Mouse (Mus musculus) fibroblast of lung, adult 2 months (primary cell): ENCODE results near the gene Vopp1.

Experiments
- DNase-seq: peaks from one replicate; pipeline ENCODE4 v3.0.0-alpha.2; 2011; ENCODE audit warnings: low read depth

Vopp1 gene

DNA sequence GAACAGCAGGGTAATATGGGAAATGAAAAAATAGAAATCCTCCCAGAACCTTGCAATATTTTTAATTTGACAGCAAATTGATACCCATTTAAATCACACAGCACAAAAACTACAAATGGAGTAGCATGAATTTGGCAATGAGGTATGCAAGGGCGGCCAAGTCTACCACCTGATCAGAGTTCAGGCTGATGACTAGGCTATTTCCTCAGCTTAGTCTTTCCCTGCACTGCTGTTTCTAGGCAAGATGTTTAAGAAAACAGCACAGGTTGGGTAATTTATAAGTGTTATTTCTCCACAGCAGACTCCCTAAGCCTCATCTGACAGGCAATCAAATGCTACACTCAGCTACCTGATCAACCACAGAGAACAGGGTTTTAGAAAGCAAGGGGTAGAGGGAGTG, 40.7 kb downstream of the Vopp1 start:
- peak; percentile 9 for DNase-seq

DNA sequence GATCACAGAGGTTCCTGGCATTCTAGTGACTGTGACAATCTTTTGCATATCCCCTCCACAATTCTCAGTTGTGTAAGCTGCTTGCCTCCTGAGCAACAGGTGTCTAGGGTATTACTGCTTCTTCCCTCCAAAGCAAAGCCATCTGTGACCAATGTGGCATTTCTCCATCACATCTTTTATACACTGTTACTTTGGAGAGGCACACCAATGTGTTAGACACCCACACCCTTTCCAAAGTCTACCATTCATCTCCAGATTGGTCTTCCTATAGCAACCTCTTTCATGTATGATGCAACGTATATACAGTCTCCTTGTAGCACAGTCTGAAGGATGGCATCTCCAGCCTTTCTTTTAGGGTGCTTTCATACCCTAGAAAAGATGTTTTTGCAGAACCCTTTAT, 42.3 kb downstream of the Vopp1 start:
- DNase-seq = no peak

GRCm38 (mm10) chr6:57780359-57780758, 44.6 kb downstream of the Vopp1 start:
- no peak for DNase-seq

GRCm38 (mm10) chr6:57773792-57774191, 51.2 kb downstream of the Vopp1 start:
- no peak for DNase-seq

DNA sequence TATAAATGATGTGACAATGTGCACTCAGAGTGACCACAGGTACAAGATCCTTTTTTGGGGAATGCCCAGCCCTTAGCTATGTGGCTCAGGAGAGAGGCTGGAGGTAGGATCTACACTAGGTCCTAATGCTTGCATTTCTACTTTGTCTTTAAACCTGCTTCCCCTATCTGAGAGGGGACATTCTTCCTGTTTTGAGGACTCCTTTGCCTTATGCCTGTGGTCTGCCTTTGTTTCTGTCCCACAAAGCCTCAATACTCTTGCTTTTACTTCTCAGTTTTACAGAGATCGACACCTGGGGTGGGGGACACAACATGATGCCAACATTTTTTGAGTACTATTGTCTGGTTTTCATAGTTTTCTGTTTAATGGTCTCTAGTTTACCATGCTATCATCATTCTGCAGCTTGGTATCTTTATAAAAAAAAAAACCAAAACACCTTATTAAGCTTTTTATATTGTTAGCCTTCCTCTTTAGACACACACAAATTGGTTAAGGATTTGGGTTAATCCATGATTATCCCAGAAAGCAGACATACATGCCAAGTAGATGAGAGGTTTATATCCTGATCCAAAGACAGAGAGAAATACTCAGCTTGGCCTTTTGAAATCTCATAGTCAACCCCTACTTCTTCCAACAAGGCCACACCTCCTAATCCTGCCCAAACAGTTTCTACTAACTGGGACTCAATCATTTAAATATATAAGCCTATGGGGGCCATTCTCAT, 54.3 kb downstream of the Vopp1 start:
- no peak for DNase-seq

DNA sequence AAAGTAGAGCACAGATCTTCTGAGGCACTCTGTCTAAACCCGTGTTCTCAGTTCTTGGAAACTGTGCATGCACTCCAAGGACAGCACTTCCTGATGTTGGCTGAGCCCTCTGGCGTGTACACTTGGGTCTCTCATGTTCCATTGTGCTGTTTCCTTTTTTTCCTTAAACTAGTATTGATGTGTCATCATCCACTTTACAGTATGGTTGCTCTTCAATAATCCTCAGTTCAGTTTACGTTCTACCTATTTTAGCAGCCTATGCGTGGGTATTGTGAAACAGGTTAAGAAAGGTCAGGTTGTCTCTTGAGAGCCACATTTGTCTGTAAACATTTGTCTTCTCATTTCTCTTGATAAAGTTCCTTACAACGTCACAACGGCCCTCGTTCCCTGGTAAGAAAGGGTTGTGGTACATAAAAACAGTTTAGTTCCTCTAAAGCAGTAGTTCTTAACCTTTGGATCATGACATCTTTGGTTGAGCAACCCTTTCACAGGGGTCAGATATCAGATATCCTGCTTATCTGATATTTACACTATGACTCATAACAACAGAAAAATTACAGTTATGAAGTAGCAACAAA, 55.9 kb downstream of the Vopp1 start:
- no peak for DNase-seq

DNA sequence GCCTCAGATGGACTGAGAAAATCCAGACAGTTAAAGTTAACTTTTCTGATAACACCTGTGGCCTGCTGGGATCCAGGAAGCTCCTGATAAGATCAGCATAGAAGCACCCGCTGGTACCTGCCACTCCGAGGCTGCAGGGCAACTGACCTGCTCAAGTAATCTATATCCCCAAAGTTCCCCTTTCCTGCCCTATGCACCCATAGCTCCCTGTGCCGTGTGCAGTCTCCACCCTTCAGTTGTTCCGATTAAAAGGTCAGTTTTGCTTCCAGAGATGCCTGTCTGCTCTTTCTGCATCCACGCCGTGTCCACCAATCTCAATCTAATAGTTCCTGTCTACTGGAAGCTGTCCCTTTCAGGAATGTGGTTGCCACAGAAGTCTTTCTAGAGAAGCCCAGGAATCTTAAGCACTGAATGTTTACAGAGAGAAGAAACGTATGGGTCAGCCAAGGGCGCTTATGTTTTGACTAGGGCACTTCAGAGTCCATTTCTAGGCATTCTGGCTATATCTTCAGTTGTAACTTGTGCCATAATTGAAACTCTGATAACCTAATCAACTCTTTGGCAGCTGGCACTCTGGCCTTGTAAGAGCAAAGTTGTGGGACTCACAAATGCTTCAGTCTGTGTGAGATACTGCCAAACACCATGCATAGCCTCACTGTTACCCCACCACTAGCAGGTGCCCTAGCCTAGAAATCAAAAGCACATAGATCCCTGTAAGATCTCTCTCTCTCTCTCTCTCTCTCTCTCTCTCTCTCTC, 57.7 kb downstream of the Vopp1 start:
- no peak for DNase-seq

- no peak for DNase-seq
These were observed 58.7 kb downstream of the Vopp1 start for GRCm38 (mm10) chr6:57766287-57766686.

GRCm38 (mm10) chr6:57765095-57765878, 59.7 kb downstream of the Vopp1 start:
- no peak for DNase-seq

GRCm38 (mm10) chr6:57763054-57763453, 61.9 kb downstream of the Vopp1 start:
- DNase-seq = no peak

GRCm38 (mm10) chr6:57753962-57754759, 70.8 kb downstream of the Vopp1 start:
- DNase-seq = no peak

- DNase-seq = no peak
These were observed 79.2 kb downstream of the Vopp1 start for GRCm38 (mm10) chr6:57745748-57746129.

DNA sequence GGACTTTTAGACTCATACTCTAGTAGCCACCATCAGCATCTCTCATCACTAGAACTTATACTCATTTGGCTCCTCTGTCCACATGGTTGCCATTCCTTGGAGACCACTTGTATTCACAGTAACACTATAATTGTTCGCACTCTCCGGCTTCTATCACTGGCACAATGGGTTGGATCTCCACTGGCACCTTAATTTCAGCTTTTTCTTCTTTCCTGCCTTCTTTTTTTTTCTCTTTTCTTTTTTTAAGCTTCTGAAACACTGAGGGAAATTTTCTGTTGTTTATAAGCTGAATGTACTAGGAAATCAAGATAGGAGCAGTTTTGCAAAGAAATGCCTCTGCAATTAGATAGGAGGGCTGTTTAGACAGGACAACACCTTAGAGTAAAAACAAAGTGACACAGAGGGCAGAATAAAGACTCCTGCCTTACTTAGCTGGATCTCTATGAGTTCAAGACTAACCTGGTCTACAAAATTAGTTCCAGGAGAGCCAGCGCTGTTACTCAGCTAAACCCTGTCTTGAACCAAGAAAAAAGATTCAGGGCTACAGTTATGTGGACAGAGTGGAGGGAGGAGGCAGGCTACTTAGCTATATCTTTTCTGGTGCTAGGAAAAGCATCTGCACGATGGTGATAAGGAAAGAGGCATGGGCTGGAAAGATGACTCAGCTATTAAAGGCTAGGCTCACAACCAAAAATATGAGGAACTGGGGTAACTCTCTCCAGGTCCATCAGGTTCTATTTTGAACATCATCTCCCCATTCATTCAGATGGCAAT, 79.8 kb downstream of the Vopp1 start:
- DNase-seq = no peak

DNA sequence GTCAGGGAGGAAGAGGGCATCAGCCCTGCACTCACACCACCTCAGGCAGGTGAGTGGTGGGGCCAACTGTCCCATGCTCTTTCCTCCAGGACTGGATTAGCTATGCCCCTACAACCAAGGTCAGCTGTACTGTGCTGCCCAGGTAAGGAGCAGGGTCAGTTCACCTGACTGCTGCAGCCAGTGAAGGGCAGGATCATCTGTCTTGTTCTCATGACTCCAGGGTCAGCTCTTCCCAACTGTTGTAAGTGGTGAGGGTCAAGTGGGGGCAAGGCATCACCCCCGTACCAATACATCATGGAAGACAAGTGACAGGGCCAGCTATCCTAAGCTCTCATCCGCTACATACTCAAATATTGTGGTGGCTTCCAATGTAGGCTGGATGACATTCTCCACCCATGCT, 80.8 kb downstream of the Vopp1 start:
- DNase-seq = no peak

GRCm38 (mm10) chr6:57743333-57743732, 81.6 kb downstream of the Vopp1 start:
- DNase-seq = no peak

DNA sequence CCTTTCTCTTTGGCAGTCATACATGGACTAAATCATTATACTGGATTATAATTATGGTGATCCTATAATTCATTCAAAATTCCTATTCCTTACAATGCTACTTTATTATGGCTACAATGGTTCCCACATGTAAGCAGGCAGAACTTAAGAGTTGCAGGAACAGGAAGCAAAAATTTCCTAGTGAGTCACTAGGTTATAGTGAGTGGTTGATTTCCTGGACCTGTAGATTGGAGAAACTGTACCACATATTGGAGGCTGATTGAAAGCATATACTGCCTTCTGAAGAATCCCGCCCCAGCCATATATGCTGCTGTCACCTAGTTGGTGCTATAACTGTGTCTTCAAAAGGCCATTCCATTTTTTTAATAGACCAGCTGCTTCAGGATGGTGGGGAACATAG, 82.2 kb downstream of the Vopp1 start:
- no peak for DNase-seq

DNA sequence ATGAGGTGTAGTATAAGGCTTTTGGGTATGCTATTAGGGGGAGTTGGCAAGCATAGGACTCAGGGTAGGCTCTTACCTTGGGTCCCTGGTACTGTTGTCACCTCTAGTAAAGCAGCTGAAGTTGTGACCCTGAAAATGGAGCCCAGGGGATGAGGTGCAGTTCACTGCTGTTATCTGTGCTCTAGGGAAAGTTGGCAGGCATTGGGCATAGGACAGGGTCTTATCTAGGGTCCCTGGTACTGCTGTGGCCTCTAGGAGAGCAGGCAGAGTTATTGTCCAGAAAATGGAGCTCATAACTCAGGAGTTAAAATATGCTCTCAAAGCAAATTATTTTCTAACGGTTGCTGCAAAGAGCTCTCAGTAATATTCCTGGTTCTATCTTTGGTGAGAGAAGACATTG, 103.6 kb downstream of the Vopp1 start:
- no peak for DNase-seq

- DNase-seq = no peak
These were observed 113.2 kb downstream of the Vopp1 start for GRCm38 (mm10) chr6:57711726-57712125.

DNA sequence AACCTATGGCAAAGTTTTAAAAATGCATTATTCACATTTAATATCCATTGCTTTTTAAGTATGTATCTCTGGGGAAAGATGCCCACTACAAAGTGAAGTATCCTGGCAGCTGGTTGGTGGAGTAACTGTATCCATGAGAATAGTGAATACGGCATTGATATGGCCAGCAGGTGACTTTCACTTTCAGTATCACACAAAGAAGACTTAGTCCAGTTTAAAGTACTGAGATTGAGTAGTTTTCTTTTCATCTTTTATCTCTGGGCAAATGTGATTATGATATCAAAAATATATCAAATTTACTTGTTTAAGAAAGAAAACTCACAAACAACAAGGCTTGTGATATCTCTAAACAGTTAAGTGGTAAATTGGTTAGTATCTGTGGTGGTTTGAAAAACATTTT, 118.2 kb downstream of the Vopp1 start:
- no peak for DNase-seq

DNA sequence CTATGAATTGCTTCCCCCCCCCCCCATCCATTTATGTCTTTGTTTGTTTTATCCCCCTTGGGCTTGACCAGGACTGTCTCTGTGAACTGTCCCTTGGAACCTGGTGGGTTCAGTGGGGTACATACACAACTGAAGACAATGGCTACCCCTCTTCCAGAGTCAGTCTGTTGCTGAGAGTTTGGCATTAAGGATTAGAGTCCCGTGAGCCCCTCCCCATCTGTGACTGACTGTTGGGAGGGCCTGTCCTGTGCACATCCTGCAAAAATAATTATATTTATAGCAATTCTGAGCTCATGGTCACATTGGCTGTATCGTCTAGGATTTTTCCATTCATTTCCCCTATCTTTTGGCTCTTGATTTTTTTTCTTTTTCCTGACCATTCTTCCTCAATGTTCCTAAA, 121.3 kb downstream of the Vopp1 start:
- DNase-seq = no peak
